Mouse (Mus musculus): Measurements from ENCODE around the gene Srxn1. TPM values are rescaled to one million over a fixed set of nuclear protein-coding genes. Genes with fewer than 3 reads are reported as not detected.
"Not testable (repeated sequence)": the region's sequence is repeated elsewhere in the genome, so short reads cannot be mapped to it uniquely, and the experiment has no call there.

Gene Srxn1
- 10 to 100 TPM; 58.4 to 62.4 TPM for total RNA-seq (2021)
- long read RNA-seq, experiment 1, transcript Srxn1-203 (2 exons, 446 nt): minor isoform, 15 of 73 reads
- long read RNA-seq, experiment 1, transcript Srxn1-201 (2 exons, 2,812 nt): major isoform, 43 of 73 reads
- long read RNA-seq, experiment 1, partial matches to known transcripts: 9 of 73 reads
- long read RNA-seq, experiment 1, other reads (novel, unspliced or antisense): 5 of 73 reads
- long read RNA-seq, experiment 2, transcript Srxn1-203 (2 exons, 446 nt): minor isoform, 18 of 78 reads
- long read RNA-seq, experiment 2, transcript Srxn1-201 (2 exons, 2,812 nt): major isoform, 47 of 78 reads
- long read RNA-seq, experiment 2, partial matches to known transcripts: 9 of 78 reads
- long read RNA-seq, experiment 2, other reads (novel, unspliced or antisense): 3 of 78 reads

DNA sequence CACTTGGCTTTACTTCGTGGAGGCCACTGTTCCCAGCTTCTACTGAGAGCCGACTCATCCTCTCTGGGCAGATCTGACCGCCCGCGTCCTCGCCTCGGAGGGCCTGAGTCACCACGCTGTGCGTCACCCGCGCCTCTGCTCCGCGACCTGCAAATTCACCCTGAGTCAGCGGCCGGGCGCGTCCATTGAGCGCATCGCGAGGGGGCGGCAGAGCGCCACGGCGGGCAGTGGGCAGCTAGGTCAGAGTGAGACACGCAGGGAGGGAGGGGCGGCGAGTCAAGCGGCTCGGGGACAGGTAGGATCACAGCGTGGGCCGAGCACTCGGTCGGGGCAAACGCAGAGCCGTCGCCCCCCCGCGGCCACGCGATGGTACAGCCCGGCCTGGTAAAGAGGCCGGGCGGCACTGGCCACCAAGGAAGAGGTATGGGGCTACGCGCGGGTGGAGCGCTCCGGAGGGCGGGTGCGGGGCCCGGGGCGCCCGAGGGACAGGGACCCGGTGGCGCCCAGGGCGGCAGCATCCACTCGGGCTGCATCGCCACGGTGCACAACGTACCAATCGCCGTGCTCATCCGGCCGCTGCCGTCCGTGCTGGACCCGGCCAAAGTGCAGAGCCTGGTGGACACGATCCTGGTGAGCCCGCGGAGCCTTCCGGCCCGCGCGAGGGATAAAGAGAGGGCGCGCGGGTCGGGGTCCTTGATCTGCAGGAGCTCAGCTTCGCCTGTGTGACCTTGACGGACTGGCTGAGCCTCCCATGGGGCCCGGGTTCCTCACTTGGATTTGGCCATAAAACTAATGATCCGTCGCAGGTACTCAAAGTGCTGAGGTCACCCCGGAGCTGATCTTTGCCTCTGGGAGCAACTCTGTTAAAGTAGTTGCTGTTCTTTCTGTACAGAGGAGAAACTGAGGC, at the start of gene Srxn1:
TSS of gene Srxn1 (plus strand) at position 199 of the 907 bp plus-strand sequence.
- intact Hi-C loops (cut with DNase I): no loop called here
- peak; percentile 78 to 83 for DNase-seq (ENCODE audit: low spot score in 2 of 2)

DNA sequence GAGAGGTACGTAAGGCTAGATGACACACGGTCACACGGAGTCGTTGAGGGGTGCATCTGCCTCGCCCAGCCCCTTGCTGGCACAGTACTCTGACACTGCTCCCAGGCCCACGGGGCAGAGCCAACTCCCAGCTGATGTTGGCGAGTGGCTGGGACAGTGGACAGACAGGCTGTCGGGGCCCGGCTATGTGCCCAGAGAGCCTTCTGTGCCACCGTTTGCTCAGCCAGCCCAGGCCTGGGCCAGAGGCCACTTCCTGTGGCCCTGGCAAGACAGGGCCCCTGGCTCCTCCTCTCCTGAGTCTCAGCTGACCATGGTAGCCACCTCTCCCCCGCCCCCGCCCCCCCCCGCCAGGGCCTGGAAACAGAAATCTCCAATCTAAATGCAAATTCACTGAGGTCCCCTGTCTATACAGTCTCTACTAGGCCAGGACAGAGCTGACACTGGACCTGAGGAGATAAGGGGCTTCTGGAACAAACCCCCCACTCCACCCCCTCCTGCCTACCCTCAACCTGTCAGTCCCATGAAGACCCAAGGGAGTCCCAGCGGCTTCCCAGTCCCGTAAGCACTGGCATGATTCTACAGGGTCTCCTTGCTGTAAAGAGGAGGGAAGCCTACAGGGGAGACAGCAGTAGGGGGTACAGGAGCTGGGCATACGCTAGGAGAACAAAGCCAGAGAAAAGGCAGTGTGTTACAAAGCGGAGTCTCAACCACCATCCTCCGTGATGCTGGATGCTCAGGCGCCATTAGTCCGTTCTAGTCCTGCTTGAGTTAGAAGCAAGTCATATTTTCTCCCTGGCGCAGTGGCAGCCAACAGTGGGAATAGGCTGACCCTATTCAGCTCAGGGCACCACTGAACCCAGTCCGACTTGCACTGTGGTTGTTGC, 48.7 kb upstream of the Srxn1 start:
- intact Hi-C loops (cut with DNase I): no loop called here

DNA sequence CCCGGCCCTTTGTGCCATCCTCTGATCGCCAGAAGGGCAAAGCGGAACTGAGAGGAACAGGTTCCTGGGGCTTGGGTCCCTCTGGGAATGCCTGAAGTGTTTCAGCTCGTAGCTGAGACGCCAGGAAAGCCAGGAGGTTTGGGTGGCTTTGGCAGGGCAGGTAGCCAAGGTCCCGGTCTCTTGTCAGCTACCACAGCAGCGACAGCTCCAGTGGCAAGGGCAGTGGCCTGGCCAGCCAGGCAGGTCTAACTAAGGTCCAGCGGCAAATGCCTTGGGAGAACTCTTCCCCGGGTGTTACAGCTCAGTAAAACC, 48.1 kb upstream of the Srxn1 start:
- intact Hi-C loops (cut with DNase I): no loop called here
- no peak for DNase-seq (ENCODE audit: low spot score in 2 of 2)

More for the DNA sequence above, 48.7 kb upstream of the Srxn1 start:
- no peak for DNase-seq (ENCODE audit: low spot score in 2 of 2)

DNA sequence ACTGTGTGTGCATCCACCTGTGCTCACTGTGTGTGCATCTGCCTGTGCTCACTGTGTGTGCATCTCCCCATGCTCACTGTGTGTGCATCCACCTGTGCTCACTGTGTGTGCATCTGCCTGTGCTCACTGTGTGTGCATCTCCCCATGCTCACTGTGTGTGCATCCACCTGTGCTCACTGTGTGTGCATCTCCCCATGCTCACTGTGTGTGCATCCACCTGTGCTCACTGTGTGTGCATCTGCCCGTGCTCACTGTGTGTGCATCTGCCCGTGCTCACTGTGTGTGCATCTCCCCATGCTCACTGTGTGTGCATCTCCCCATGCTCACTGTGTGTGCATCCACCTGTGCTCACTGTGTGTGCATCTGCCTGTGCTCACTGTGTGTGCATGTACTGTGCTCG, 42.5 kb upstream of the Srxn1 start:
- intact Hi-C loops (cut with DNase I); DNase-seq (ENCODE audit: low spot score in 2 of 2): not testable (repeated sequence)

DNA sequence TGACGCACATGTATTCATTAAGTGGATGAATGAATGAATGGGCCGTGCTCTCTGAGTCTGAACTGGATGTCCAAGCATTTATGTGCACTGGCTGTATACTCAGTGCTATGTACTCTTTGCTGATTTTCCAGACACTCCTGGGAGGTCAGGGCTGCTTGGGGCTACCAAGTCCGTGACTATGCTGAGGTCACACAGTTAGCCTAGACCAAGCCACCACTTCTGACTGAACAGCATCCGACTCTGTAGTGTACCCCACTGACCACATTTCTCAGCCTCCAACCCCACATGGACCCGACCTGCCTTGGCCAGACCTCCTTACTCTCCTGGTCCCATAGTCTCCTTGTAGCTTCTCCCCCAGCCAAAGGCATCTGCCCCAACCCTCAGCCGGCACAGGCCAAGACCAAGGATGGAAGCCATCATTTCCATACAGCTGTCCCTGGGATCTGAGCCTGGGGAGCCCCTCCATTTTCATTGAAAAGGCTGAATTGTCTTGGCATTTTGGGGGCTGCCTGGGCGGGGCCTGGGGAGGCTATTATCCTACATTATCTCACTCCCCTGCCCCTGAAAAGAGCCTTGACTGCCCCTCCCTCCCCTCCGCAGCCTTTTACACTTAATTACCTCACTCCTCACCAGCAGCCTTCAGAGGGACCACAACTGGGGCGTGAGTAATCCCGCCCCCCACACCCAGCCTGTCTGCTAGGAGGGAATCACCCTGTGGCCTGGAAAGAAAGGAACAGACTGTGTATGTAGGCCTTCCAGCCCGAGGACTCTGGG, 36.5 kb upstream of the Srxn1 start:
- no peak for DNase-seq (ENCODE audit: low spot score in 2 of 2)
- intact Hi-C loops (cut with DNase I): no loop called here

DNA sequence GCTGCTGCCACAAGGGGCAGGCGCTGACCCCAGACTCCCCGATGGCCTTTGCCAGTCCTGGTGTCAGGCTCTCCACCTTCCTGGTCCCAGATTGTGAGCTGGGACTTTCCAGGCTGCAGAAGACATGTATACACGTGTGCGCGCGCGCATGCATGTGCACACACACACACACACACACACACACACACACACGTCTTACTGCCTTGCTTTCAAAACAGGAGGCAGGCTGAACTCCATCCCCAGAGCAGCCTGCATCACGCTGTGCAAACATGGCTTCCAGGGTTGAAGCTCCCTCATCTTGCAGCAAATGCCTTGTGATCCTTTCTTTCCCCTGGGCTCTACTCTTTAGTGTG, 35.9 kb upstream of the Srxn1 start:
- intact Hi-C loops (cut with DNase I): no loop called here
- DNase-seq (ENCODE audit: low spot score in 2 of 2): no peak

DNA sequence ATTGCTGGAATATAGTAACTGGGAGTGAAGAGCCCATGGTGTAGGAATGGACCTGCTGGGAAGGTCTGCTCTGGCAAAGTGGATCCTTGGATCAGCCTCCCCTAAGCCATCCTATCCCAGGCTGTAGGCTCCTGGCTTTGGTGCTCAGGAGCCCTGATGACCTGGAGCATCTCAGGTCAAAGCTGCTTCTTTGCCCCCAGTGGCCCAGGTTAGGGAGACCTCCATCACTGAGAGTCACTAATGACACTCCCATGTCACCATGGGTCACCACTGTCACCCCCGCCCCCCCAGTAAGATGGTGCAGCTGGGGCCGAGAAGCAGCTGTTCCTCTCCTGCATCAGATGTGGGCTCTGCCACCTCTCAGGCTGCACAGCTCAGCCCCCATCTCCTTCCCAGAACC, 35.4 kb upstream of the Srxn1 start:
- DNase-seq (ENCODE audit: low spot score in 2 of 2): no peak
- intact Hi-C loops (cut with DNase I): no loop called here

DNA sequence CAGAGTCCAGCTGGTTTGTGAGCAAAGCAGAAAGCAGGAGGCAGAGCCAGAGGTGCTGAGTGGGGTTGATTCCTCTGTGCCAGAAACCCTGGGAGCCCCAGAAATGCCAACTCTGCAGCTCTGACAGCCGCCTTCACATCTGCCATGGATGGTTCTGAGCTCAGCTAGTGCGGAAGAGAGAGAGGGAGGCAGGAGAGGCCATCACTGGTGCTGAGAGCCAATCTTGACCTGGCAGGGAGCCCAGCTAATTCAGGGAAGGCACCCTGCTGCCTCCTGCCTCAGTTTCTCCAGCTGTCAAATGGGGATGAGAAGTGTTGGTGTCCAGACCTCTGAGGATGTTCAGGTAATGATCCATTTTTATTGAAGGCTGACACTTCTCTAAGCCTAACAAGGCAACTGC, 30.8 kb upstream of the Srxn1 start:
- DNase-seq (ENCODE audit: low spot score in 2 of 2): no peak

DNA sequence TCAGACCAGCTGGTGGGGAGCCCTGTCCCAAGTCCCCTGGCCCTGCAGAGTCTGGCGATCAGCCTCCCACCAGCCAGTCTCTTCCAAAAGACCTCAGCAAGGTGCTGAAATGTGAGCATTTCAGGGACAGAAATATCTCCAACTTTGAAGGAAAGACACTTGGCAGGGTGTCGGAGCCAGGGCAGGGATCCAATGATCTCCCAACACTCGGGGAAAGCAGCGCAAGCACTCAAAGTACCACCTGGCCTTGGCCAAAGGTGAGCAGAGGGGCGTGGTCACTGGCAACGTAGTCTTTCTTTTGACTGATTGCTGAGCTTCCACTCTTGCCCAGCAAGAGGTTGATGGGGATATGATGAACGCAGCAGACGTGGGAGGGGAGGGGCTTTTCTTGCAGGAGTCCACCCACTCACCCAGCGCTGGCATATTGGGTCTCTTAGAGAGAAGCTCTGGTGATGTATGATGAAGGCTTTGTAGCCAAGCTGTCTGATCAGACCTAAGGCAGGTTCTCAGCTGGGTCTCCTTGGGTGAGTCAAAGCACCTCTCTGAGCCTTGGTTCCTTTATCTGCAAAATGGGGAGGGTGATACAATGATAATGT, 29.9 kb upstream of the Srxn1 start:
- intact Hi-C loops (cut with DNase I): no loop called here
- no peak for DNase-seq (ENCODE audit: low spot score in 2 of 2)

More for the DNA sequence above, 30.8 kb upstream of the Srxn1 start:
- intact Hi-C loops (cut with DNase I): no loop called here

DNA sequence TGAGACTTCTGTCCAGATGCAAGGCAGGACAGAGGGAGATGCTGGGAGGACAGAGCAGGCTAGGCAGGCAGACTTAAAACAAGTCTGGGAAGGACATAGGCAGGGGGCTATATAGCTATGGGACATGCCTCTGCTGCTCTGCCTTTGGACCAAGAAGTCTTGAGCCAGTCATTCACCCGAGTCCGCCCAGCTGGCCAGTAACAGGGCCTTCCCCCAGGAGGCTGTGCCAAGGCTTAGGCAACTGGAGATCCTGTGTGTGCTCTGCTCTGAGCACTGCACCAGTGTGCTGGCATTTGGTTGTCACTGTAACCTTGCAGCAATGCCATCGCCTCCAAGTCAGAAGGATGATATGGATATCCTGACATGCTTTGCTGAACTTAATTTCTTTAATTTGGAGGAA, 28.0 kb upstream of the Srxn1 start:
- no peak for DNase-seq (ENCODE audit: low spot score in 2 of 2)
- intact Hi-C loops (cut with DNase I): no loop called here

DNA sequence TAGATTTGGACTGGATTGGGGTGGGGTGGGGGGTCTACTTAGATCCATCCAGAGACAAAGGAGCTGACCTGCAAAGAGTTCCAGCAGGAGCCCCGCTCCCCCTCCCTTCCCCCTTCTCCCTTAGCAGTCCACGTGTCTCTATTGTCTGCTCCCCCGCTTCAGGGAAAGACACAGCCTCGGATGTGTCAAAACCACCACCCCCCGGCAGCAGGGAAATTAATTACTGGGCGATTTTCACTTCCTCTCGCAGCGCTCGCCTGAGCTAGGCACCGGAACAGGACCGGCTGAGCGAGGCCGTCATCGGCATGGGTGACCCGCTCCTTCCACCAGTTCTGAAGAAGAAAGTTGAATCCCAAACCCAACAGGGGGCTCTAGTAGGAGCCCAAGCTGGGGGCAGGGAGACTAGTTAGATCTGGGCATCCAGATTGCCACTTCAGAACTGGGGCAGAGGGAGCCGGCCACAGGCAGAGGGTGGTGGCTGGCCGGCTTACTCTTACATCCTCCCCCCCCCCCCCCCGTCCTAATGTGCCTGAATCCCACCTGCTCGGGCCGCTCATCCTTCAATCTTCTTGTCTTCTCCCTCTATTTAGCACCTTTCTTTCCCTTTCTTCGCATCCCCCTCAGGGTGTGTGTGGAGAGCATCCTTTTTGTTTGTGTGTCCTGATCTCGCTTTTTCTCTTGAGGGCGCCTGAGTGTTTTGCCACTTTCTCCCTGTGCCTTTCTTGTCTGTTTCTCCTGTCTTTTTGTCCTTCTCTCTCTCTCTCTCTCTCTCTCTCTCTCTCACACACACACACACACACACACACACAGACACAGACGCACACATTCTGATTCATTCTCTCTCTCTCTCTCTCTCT, 24.4 kb upstream of the Srxn1 start, which contains the start of gene Scrt2:
TSS of gene Scrt2 (plus strand) at position 845 of the 857 bp plus-strand sequence.
- intact Hi-C loops (cut with DNase I): loop anchor here (5.0 kb wide), 1 partner anchor 49 kb away; no protein-coding TSS in a partner anchor
- DNase-seq (ENCODE audit: low spot score in 2 of 2): no peak

DNA sequence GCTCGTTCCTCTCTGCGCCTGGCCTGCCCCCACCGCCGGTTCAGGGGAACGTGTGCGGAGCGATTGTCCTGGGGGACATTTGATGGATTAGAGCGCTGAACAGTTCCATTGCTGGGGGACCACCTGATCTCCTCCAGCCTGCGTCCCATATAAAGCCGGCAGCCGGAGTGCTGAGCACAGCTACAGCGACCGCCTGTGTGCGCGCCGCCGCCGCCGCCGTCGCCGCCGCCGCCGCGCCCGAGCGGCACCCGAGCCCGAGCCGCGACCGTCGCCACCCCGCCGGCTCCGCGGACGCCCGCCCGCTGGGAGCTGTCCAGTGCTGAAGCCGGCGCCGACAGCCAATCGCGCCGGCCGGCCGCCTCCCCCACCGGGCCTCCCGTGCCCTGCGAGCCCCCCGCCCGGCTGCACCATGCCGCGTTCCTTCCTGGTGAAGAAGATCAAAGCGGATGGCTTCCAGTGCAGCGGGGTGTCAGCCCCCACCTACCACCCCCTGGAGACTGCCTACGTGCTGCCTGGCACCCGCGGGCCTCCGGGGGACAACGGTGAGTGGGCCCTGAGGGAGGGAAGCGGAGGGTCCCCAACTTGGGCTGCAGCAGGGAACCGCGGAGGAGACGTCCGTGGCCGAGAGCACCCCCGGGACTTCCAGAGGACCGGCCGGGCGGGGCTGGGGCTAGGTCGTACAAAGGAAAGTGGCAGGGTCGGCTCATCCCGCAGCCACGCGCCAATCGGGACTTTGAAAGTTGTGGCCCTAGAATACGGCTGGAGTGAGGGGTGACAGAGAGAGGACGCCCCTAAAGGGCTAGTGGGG, 23.5 kb upstream of the Srxn1 start:
- peak; percentile 63 to 69 for DNase-seq (ENCODE audit: low spot score in 2 of 2)
- intact Hi-C loops (cut with DNase I): loop anchor here (5.0 kb wide), 1 partner anchor 50 kb away; no protein-coding TSS in a partner anchor

DNA sequence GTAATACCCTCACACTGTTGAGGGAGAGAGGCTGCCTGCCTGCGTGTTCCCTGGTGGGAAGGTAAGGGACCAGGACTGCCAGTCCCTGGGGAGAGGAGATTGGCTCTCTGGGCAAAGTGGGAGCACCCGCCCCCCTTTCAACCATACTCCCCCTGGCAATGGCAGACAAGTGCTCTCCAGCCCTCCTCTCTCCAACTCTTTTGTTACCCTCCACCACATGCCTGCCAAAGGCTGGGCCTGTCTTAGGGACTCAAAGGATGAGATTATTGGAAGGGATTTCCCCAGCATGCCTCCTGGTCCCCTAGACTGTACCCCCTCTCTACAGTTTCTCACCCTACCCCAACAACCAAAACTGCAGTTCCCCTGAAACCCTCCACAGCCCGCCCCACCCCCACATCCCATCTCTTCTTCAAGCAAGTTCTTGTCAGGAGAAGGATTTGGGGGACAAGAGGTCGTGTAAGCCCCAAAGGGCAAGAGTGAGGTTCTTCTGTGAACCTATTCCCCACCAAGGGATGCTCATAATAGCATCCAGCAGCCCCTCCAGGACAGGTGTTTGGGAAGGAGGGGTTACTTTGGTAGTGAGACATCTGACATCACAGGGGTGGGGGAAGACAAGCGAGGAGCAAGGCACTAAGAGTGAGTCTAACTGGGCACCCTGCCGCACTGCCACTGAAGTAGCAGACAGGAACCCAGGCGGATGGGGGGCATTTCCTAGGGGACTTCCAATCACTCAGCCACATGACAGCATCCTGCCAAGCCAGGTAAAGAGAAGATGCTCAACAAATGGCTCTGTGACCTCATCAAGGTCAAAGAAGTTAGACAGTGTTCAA, 22.6 kb upstream of the Srxn1 start:
- intact Hi-C loops (cut with DNase I): loop anchor here (5.0 kb wide), 1 partner anchor 50 kb away; no protein-coding TSS in a partner anchor
- DNase-seq (ENCODE audit: low spot score in 2 of 2): no peak

DNA sequence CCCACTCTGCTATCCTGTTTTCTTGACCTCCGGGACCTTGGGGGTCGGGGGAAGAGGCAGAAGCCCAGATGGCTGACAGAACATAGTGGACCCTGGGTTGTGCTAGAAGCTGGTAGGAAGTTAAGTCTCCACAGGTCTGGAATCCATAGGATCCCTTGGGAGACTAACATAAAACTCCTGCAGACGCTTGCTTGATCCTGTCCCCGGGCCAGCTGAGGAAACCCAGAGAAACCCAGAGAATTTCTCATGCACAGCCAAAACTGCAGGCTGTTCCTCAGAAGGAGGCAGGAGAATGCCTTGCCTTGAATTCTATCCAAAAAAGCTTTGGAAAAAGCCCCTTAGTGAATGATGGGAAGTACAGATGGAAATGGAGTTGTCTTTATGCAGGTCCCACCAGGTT, 21.9 kb upstream of the Srxn1 start:
- DNase-seq (ENCODE audit: low spot score in 2 of 2): no peak
- intact Hi-C loops (cut with DNase I): loop anchor here (5.0 kb wide), 1 partner anchor 51 kb away; no protein-coding TSS in a partner anchor

DNA sequence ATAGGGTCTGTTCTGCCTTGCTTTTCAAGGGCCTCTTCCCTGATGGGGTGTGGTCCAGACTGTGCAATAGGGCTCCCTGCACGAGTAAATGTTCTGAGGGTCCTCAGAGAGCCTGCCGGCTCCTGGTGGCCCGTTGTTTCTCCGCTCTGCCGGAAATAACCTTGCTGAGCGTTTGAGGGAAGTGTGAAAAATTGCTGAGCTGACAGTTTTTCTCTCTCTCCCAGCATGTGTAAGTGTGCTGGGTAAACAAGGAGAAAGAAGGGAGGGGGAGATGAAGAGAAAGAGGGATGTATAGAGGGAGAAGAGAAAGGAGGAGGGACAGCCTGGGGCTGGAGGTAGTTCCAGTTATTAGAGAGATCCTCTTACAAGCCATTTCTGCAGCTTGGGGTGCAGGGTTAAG, 21.0 kb upstream of the Srxn1 start:
- intact Hi-C loops (cut with DNase I): loop anchor here (5.0 kb wide), 1 partner anchor 52 kb away; no protein-coding TSS in a partner anchor
- DNase-seq (ENCODE audit: low spot score in 2 of 2): no peak

DNA sequence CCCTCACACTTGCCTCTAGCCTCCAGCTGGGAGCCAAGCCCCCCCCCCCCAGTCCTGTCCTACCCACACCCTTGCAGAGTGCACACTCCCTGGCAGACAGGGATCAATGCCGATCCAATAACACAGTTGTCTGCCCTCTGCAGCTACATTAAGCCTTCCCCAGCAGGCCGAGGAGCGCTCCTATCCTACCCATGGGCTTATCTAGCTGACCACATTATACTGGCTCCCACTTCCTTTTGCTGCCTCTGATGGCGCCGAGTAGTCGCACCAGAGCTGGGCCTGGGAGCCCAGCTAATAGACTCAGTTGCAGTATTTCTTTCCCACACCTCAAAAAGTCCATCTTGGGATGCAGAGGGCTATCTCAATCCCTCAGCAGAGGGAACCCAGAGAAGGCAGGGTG, 19.9 kb upstream of the Srxn1 start:
- intact Hi-C loops (cut with DNase I): no loop called here
- no peak for DNase-seq (ENCODE audit: low spot score in 2 of 2)

Data from left cerebral cortex, postnatal 14 days (tissue).